Mouse (Mus musculus) naive thymus-derived CD4-positive, alpha-beta T cell, adult 2 months (primary cell): ENCODE results near the gene Dgcr8.
A peak's percentile ranks its signal among the peaks of the same experiment; 100 is the strongest.
"Not testable (repeated sequence)": the region's sequence is repeated elsewhere in the genome, so short reads cannot be mapped to it uniquely, and the experiment has no call there.

Experiments used
- DNase-seq: peaks from one replicate; pipeline ENCODE4 v3.0.0-alpha.2; 2011; ENCODE audit warnings: low read depth

The Dgcr8 gene

GRCm38 (mm10) chr16:18289067-18289588 is at the start of gene Dgcr8:
Dgcr8 (minus strand) TSS chr16:18289246.
- peak; percentile 97 for DNase-seq

DNA sequence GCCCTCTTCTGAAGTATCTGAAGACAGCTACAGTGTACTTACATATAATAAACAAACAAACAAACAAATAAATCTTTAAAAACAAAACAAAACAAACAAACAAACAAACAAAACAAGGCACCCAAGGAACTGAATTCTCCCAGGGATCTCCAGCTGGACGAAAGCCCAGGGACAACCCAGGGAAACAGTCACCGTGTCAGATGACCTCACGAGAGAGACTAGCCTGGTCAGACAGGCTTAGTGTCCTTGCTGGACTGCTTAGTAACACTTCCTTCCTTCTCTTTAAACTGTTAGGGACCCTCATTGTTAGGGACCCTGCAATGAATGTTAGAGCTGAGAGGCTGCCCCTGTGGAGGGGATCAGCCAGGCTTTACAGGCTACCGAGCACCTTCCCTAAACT is 48.2 kb upstream of the Dgcr8 start:
- no peak for DNase-seq

GRCm38 (mm10) chr16:18335981-18336380 is 46.9 kb upstream of the Dgcr8 start:
- no peak for DNase-seq

DNA sequence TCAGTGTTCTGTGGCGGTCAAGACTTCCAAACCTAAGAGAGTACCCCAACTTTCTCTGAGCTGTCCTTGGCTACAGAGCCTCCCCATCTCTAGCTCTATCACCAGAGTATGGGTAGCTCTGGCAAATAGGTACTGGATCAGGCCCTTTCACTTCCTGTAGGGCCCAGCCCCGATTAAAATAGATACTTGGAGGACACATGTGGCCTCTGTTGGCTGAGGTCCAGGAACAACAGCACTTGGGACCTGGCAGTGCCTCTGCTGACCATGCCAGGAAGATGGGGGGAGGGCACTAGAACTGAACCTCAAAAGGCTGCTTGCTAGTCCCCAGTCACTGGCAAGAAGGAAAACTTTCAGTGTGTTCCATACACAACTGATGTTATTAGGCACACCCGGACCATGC is 44.9 kb upstream of the Dgcr8 start:
- DNase-seq: no peak

- no peak for DNase-seq
Measured at GRCm38 (mm10) chr16:18328524-18328923, 39.5 kb upstream of the Dgcr8 start.

DNA sequence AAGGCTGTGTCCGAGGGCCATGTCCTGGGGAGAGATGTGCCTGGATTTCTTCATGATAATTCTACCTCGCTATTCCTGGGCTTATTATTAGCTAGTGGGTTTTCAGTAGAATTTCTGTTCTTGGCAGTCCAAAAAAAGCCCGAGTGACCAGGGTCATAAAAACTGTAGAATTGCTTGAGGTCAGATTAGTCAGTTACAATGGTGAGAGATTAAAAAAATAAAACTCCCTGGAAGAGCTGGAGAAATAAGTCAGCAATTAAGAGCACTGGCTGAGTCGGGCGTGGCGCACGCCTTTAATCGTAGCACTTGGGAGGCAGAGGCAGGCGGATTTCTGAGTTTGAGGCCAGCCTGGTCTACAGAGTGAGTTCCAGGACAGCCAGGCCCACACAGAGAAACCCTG is 38.9 kb upstream of the Dgcr8 start:
- no peak for DNase-seq

GRCm38 (mm10) chr16:18325741-18326140 is 36.7 kb upstream of the Dgcr8 start:
- DNase-seq: no peak

GRCm38 (mm10) chr16:18324031-18324430 is 35.0 kb upstream of the Dgcr8 start:
- DNase-seq: no peak

DNA sequence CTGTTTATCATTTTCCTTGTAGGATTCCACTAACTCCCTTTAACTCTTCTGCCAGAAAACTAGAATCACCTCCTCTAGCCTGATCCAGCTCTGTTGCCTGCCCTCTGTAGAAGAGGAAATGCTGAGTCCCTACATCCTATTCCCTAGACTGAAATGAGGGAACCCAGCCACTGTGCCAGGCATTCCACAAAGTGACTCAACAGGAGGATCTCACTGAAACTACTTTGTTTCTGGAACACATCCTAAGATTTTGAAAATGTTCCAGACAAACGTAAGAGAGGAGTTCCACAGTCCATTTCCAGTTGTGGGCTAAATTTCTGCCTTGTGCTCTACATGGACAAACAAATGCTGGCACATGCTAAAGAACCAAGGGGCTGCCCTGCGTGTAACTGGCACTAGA is 34.4 kb upstream of the Dgcr8 start:
- no peak for DNase-seq

DNA sequence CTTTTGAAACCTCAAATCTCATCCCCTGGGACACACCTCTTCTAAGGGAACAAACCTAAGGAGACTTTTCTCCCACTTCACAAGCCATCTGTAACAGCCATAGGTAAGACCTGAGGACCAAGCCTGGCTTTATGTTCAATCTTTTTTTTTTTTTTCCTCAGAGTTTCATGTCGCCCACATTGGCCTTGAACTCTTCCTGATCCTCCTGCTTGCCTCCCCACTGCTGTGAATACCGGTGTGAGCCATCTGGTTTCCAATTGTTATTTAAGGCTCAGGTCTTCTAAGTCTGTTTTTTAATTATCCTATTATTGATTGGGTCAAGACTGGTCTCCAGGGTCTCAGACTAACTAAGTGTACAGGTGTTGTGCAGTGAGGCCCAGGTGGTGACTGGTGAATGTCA is 32.4 kb upstream of the Dgcr8 start:
- DNase-seq: no peak

- DNase-seq: no peak
Measured at GRCm38 (mm10) chr16:18318992-18319391, 29.9 kb upstream of the Dgcr8 start.

DNA sequence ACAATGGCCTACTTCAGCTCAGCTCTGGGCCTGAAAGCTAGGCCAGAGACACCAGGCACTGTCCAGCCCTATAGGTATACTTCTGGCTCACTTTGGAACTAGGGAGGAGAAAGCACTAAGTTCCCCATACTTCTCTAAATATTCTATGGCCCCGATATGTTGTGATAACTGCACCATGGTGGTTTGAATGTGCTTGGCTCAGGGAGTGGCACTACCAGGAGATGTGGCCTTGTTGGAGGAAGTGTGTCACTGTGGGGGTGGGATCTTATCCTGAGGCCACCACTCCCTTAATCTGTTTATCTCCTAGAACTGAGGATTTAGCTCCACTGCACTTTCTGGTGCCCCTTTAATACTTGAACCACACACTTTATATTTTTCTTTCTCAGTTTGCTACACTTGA is 19.1 kb upstream of the Dgcr8 start:
- DNase-seq: no peak

GRCm38 (mm10) chr16:18289614-18290013 is 568 bp upstream of the Dgcr8 start:
- DNase-seq: not testable (repeated sequence)

- no peak for DNase-seq
Measured at GRCm38 (mm10) chr16:18288581-18289061, 425 bp downstream of the Dgcr8 start.

DNA sequence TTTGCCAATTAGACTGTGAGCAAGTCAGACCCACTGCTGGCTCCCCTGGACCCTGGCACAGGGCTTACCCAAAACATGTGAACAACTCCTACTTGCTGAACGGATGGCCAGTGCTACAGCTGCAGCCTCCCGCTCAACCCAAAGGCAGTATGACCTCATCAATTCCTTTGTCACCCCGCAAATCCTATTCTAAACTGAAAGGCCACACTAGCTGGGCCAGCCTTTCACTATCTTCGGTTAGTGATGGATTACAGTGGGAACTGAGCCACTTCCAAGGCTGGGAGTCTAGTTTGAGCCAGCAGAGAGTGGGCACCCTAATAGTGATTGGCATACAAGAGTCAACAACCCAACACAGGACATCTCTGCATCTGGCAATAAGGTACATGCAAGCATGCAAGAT is 880 bp downstream of the Dgcr8 start:
- peak; percentile 28 for DNase-seq

DNA sequence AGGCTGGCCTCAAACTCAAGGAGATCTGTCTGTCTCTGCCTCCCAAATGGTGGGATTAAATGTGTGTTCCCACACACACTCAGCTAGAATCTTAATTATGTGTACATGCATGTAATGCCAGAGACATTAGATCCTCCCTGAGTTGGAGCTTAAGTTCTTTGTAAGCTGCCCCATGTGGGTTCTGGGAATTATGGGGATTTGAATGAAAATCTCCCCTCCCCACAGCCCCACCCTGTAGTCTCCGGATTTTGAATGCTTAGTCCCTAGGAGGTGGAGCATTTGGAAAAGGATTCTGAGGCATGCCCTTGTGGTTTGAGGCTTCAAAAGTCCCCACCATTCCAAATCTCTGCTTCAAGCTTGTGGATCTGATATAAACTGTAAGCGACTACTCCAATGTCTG is 13.9 kb downstream of the Dgcr8 start:
- DNase-seq: no peak

DNA sequence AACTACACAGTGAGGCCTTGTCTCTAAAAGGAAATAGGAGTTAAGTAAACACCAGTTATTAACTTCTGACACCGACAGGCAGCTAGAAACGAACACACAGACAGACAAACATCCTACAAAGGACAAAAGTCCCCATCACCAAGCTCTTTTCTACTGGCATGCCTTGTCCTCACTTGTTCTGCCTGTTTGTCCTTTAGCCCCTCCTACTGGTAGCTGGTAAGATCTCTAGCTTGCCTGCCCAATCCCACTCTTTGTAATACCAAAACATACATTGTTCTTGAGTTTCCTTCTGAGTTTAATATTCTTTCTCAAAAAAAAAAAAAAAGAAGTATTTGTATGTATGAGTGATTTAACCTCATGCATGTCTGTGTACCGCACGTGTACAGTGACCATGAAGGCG is 20.9 kb downstream of the Dgcr8 start:
- DNase-seq: peak; percentile 30

- DNase-seq: no peak
Measured at GRCm38 (mm10) chr16:18265024-18265423, 24.0 kb downstream of the Dgcr8 start.

GRCm38 (mm10) chr16:18258221-18258620 is 30.8 kb downstream of the Dgcr8 start, which contains the start of gene Gm49776:
Gm49776 (minus strand) TSS chr16:18258321.
- DNase-seq: no peak

DNA sequence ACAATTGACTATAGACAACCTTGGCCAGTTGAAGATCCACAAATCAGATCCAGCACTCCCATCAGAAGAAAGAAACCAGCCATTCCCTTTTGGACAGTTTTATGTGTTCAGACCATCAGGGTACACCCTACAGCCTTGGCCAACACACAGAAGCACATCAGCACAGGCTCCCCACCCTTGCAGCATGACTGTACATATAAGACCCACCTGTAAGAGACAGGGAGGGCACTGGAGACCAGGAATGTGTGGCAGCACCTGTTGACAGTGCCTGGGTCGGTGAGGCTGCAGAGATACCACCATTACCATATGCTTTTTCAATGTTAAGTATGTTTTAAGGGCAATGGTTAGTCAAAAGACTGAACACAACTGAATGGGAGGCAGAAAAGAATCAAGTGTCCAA is 35.2 kb downstream of the Dgcr8 start:
- DNase-seq: no peak

GRCm38 (mm10) chr16:18252736-18253135 is 36.3 kb downstream of the Dgcr8 start:
- DNase-seq: no peak

GRCm38 (mm10) chr16:18250828-18251790 is 37.9 kb downstream of the Dgcr8 start:
- no peak for DNase-seq

DNA sequence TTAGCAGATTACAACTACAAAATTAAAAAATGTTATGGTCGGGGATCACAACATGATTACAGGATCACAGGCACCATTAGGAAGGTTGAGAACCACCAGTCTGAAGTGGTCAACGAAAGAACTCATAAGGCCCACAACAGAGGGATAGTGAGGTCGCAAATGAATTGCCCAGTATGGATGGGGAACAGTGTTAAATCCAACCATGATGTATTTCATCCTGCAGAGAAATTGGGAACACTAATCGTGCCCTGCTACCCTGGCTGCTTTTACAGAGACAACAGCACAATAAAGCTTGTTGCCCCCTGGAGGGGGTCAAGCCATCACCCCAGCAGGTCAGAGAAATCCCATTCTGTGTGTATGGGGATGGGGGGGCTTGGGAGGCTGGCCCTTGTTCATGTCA is 38.8 kb downstream of the Dgcr8 start:
- no peak for DNase-seq
